Mouse (Mus musculus) splenic B cell, adult 2 months (primary cell): ENCODE measurements at regions not wholly inside any gene's neighbourhood (a gene's known extent, or its start where the extent isn't known, plus 50 kb on each side); places are given as distances from the start of the nearest gene placed in this dataset.

ENCODE experiments used
- DNase-seq: peaks from one replicate; pipeline ENCODE4 v3.0.0-alpha.2; 2011; ENCODE audit warnings: low read depth, low spot score
- H3K27me3 ChIP-seq: 2 replicates; pipeline ENCODE4 v1.6.1; 2012; ENCODE audit warnings: mild to moderate bottlenecking, low read length, moderate library complexity, mixed read lengths; ENCODE audit not compliant: control insufficient read depth, poor library complexity, insufficient read depth, severe bottlenecking
- H3K36me3 ChIP-seq: 2 replicates; pipeline ENCODE4 v1.6.1; 2012; ENCODE audit warnings: mild to moderate bottlenecking, low read length, moderate library complexity, mixed read lengths; ENCODE audit not compliant: control insufficient read depth, poor library complexity, insufficient read depth, severe bottlenecking

DNA sequence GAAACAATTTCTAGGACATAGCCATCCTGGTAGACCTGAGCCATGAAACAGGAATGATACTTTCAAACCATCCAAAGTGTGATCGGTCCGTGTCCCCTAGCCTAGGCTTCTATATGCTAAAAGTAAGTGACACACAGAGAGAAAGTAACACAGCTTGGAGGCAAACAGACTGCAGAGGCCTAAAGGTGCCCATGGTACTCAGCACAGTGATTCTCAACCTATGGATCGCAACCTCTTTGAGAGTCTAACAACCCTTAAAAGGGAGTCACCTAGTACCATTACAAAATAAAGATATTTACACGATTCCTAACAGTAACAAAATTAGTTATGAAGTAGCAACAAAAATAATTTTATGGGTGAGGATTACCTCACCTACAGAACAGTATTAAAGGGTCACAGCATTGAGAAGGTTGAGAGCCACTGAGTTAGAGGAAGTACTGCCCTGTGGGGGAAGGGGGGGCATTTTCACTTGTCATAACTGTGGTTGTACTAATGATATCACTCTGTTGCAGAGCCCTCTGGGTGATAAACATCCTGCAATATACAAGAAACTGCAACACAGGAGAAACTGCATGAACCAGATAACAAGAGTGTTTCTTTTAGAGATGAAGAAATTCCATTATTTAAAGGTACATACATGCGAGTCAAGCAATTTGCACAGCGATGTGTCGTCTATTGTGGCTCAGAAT lies 308.8 kb downstream of the Fam49a start:
- peak; percentile 69 for DNase-seq
- H3K27me3 ChIP-seq: no peaks in the 10 kb centered on the region
- H3K36me3 ChIP-seq: no peaks in the 10 kb centered on the region; the same call in 1 of the 2 replicates

DNA sequence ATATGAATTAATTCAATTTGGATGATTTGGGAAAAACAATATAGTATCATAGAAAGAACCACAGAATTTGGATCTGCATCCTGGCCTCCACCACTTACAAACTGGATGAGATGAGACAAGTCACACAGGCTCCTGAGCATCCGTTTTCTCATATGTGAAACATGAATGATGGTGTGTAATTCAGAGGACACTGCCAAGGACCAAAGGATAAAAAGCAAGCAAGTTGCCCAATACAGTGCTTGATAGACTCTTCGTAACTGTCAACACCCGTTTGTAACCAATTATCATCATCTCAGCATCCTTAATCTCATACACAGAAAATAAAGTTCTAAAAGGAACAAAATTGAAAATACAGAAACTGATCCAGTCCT lies 305.8 kb downstream of the Fam49a start:
- no peaks in the 10 kb centered on the region for H3K27me3 ChIP-seq
- DNase-seq: no peak
- H3K36me3 ChIP-seq: no peaks in the 10 kb centered on the region

DNA sequence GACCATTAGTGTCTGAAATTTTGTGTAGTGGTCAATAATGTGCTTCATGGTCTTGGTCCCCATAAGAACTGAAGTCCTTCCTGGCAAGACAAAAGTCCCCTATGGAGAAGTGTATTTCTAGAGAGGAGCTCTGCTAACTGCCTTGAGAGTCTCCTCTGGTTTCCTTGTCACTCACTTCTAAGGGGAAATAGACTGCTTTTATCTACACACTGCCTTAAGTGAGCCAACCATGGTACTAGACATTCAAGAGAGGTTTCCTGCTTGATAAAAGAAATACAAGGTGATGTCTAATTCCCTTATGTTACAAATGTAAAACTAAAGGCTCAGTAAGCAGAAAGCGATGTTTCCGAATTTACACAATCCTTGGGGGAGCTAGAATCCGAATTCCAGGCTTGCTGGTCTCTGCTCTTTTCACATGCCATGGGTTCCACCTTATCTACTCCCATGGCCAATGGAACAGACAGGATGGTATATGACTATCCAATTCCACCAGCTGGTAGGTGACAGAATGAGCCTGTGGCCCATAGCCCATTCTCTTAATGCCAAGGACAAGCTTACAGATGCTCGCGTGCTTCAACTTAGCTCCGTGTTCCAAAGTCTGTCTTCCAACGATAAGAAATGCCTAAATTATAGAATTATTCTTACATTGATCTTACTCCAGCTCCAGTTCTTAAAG lies 305.3 kb downstream of the Fam49a start:
- no peaks in the 10 kb centered on the region for H3K27me3 ChIP-seq
- H3K36me3 ChIP-seq: no peaks in the 10 kb centered on the region
- no peak for DNase-seq

DNA sequence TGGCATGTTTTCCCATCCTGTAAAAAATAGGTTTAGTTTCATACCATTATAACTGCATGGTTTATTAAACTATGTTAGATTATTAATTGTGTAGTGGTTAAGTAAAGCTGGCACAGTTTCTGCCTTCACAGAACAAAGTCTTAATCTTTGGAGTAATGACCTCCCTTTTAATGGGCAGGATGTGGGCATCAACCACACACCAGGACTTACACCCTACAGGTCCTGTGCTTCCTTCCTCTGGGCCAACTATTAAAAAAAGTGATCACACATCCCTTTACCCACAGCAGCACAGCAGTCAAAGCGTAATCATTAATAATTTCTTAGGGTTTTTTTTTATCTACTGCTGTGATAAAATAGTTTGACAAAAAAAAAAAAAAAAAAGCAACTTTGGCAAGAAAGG lies 300.3 kb downstream of the Fam49a start:
- Histone ChIP-seq H3K27me3 (no peaks in the 10 kb centered on the region), H3K36me3 (no peaks in the 10 kb centered on the region)
- peak; percentile 31 for DNase-seq

DNA sequence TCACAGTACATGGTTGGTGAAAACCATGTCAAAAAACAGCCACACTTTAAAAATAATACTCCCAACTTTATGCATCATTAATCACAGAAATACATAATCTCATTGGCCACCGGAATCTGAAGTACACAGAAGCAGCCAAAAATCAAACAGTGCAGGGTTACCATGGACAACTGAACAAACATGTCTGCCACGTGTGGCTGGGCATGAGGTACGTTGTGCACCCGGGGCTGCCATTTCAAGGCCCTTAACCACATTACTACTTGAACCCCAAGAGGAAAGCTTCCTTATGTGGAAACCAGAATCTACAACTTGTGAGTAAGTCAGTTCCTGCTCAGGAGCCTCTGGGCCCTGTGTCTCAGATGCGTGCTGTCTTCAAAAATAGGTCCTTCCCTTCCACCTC lies 289.9 kb downstream of the Fam49a start:
- no peaks in the 10 kb centered on the region for H3K36me3 ChIP-seq
- DNase-seq: peak; percentile 50
- H3K27me3 ChIP-seq: no peaks in the 10 kb centered on the region

DNA sequence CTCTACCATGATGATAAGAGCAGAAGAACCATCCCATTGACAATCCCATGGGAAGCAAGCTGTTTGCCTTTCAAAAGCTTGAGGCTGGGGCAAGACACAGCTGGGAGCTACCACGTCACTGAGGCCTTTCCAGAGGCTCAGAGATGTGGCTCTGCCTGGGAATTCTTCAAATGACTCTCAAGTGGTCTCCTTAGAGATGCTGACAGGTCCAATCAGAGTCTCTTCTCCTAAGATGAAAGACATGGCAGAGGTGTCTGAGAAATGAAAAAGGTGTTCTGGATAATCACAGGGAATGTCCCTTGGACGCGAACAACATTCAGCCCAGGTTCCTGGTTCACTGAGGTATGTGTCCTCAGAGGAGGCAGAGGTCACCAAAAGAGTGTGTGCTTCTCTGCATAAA lies 287.7 kb downstream of the Fam49a start:
- Histone ChIP-seq H3K36me3 (no peaks in the 10 kb centered on the region), H3K27me3 (no peaks in the 10 kb centered on the region)
- no peak for DNase-seq

DNA sequence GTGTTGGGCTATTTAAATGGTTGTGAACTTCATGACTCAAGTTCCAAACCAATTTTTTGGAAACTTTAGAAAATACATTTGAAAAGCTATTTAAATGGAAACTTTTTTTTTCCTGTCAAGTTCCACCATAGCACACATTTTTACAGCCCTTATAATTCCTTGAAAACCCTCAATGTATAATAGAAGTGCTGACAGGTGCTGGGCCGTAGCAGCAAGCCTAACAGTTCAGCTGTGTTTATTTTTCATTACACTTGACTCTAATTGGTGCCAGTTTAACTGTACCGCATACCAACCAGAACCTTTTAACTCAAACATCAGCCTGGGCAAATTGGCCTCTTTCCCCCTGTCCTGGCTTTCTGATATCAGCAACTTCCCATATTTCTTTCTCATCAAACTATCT lies 286.7 kb downstream of the Fam49a start:
- H3K36me3 ChIP-seq: no peaks in the 10 kb centered on the region
- DNase-seq: no peak
- H3K27me3 ChIP-seq: no peaks in the 10 kb centered on the region

DNA sequence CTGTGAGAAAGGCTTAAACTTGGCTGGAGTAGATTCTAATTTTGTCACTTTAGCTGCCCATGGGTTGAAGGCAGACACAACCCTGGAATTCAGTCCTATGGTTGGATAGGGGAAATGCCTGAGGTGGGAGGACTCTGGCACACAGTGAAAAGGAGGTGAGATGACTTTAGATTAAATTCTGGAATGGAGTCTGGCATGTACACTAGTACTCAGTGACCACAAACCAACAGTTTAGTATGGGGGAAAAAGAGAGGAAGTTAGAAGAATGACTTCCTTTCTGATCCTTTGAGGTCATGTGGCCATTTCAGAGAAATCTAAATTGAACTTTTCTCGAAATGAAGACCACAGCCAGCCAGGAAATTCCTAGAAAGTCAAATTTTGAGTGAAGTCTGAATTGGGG lies 285.5 kb downstream of the Fam49a start:
- peak; percentile 27 for DNase-seq
- H3K36me3 ChIP-seq: no peaks in the 10 kb centered on the region
- no peaks in the 10 kb centered on the region for H3K27me3 ChIP-seq

DNA sequence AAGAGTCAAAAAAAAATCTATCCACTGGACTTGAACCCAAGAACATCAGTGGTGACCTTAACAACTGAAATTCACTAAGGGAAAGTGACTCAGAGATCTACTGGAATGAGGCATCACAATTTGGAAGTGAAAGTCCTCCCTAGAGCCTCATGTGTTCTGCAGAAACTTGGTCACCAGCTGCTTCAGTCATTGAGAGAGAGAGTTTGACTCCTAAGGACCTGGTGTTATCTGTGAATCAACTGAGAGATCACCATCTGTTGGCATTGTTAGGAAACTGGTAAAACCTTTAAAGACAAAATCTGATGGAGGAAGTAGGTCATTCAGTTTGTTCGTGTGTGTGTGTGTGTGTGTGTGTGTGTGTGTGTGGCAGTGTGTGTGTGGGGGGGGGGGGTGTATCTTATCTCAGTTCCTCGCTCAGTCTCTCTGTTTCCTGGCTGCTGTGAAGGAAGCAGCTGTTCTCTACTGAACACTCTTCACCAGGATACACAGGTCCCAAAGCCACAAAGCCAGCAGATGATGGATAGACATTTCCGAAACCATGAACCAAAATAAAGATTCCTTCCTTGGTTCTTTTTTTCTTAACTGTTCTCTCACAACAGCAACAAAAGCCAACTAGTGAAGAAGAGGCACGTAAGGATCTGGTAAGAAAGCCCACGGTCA lies 284.6 kb downstream of the Fam49a start:
- H3K27me3 ChIP-seq: no peaks in the 10 kb centered on the region
- peak; percentile 27 for DNase-seq
- H3K36me3 ChIP-seq: no peaks in the 10 kb centered on the region

DNA sequence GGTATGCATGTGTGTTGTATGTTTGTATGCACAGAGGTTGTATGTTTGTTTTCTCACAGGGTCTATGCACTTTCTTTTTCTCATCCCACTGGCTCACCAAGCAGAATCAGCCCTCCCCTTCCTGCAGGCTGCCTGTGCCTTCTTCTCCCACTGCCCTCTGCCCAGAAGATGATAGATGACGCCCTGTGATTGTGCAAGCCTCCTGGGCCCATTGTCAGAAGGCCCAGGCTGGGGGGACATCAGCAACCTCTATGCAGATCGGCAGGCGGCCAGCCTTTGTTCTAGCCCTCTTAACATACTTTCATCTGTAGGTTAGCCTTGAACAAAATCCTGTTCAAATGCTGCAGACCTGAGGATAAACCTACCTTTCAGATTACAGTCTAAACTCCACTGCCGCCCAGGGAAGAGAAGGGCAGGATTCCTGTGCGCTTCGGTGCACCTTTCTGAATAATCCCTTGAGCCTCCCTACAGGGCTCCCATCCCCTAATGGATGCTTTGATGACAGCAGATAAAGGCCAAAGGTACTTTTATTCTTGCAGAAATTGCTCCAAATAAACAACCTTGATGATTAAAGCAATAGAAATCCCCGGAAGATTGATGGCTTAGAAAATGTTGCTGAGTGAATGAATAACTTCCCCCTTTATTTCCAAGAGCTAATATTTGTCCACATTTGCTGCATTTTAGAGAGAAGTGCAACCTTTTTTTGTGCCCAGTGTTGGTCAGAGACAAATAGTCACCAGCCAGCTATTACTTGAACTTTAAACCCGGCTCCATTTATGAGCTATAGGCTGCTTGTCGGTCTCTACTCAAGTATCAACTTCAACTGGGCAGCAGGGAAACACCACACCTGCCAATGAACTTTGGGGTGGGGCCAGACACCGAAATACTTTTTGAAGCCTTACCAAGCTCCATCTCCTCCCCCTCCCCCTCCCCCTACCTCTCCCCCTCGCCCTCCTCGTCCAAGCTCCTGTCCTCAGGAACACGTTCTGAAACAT lies 279.4 kb downstream of the Fam49a start:
- H3K36me3 ChIP-seq: no peaks in the 10 kb centered on the region
- H3K27me3 ChIP-seq: no peaks in the 10 kb centered on the region
- no peak for DNase-seq

DNA sequence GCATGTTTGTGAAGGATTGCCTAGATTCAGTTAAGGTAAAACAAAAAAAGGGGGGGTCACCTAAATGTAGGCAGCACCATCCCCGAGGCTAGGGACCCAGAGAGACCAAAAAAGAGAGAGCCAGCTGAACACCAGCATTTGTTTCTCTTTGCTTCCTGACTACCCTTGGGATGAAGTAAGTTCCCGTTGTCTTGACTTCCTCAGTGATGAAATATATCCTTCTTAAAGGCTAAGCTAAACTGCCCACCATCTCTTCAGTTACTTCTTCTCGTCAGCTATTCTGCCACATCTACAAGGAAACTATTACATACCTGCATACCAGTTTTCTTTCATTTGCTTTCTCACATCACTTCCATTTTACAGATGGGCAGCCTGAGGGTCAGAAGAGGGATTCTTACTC lies 277.4 kb downstream of the Fam49a start:
- Histone ChIP-seq H3K36me3 (no peaks in the 10 kb centered on the region), H3K27me3 (no peaks in the 10 kb centered on the region)
- DNase-seq: no peak

DNA sequence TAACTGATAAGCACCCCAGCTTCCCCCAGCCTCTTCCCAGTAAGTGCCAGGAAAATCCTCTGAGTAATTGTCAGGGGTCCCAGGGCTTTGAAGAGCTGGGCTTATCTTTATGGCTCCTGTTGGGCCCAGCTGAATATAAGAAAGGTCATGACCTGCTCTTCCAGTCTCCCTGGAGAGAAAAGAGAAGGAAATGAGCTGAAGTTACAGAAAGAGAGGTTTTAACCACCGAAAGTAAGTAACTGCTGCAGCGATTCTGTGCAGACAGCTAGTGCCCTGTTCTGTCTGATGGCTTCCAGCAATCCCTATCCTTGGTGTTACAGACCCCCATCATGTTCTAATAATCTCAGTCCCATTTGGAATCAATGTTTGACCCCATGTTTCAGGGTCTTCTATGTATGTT lies 272.8 kb downstream of the Fam49a start:
- DNase-seq: no peak
- Histone ChIP-seq H3K36me3 (no peaks in the 10 kb centered on the region), H3K27me3 (no peaks in the 10 kb centered on the region)

DNA sequence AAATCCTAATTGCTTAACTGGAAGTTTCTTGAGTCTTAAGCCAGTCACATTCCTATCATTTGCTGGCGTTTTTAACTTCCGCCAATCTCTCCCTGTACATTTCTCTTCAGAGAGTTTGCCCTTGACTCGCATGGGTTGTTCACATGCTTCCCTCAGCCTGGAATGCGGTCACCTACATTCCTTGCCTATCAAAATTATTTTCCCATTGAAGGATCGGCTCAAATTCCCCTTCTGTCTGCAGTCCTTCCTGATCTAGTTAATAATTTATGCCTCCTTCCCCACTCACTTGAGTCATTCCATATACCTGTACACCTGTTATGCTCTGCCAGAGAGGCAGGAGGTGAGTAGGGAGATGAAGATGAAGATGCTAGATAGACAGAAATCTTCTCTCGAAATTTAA lies 268.9 kb downstream of the Fam49a start:
- Histone ChIP-seq H3K36me3 (no peaks in the 10 kb centered on the region), H3K27me3 (no peaks in the 10 kb centered on the region)
- DNase-seq: no peak

DNA sequence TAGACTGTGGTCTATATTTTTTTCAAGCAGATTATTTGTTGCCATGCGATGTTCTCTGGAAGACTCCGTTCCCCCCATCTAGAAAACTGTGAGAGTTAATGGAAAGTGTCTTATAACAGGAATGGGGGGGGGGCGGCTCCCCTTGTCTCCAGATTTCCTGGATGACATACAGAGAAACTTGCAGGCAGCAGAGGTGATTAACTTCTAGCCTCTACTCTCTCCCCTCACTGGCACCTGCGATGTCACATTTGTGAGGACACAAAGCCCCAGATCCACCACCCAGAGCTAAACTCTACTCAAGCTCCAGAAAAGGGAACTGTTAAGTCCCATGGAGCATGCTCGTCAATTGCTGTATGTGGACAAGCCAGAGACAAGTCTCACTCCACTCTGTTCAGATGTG lies 267.6 kb downstream of the Fam49a start:
- no peak for DNase-seq

More for the DNA sequence above, 267.6 kb downstream of the Fam49a start:
- Histone ChIP-seq H3K27me3 (no peaks in the 10 kb centered on the region), H3K36me3 (no peaks in the 10 kb centered on the region)
